Mouse (Mus musculus): ENCODE measurements at regions not wholly inside any gene's neighbourhood (a gene's known extent, or its start where the extent isn't known, plus 50 kb on each side); places are given as distances from the start of the nearest gene placed in this dataset.

- TF ChIP-seq EP300 (IDR thresholded peaks at IDR 0.05; ENCODE audit: low read length) = no peak
- TF ChIP-seq HCFC1 (IDR thresholded peaks at IDR 0.05; ENCODE audit: low read depth, low read length) = no peak
- no peak for TF ChIP-seq POLR2AphosphoS2 (IDR thresholded peaks at IDR 0.05; ENCODE audit: low read depth, low read length)
Observed at GRCm38 (mm10) chr1:76958706-76959105, 556.2 kb downstream of the Epha4 start.

All from CH12.LX (cell line).